Mouse (Mus musculus): ENCODE results near the gene Mast1. TPM values are rescaled to one million over a fixed set of nuclear protein-coding genes. Genes with fewer than 3 reads are reported as not detected.
A peak's percentile ranks its signal among the peaks of the same experiment; 100 is the strongest.

Gene Mast1
- polyA plus RNA-seq, 1 experiment from 2014 or later, result 1.2 TPM

DNA sequence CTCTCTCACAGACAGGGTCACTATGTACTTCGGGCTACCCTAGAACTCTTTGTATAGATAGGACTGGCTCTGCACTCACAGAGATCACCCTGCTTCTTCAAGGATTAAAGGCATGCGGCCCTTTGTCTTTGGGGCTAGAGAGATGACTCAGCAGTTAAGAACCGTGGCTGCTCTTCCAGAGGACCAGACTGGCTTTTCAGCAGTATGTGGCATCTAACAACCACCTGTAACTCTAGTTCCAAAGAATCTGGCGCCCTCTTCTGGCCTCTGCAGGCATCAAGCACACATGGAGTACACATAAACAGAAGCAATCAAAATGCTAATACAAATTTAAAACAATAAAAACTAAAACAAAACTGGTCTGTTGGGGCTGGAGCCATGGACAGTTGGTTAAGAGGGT, 23.2 kb downstream of the Mast1 start:
- Histone ChIP-seq H3K36me3 (ENCODE audit: control insufficient read depth, insufficient read depth, low read length) (no peaks in the 10 kb centered on the region), H3K27ac (ENCODE audit: low read length) (no peak overlapping the region), H3K9me3 (ENCODE audit: control insufficient read depth, low read length) (peaks cover 4% of the 10 kb centered on the region; the same call in 1 of the 2 replicates), H3K4me2 (ENCODE audit: low read depth, low read length) (no peak overlapping the region), H3K27me3 (replicated peaks; ENCODE audit: control insufficient read depth, insufficient read depth, low read length) (peaks cover 25% of the 10 kb centered on the region), H3K4me3 (ENCODE audit: low read length) (no peak overlapping the region), H3K9ac (ENCODE audit: low read depth, low read length) (no peak overlapping the region), H3K4me1 (ENCODE audit: control insufficient read depth, insufficient read depth, low read length) (peaks cover 9% of the 10 kb centered on the region; the same call in 1 of the 2 replicates)
- no peak for ATAC-seq
- WGBS, result 28% methylated on average over 4 of the region's 4 CpGs

GRCm38 (mm10) chr8:84913502-84913900, 23.7 kb downstream of the Mast1 start:
- 14% methylated on average over 9 of the region's 9 CpGs for WGBS
- H3K4me2 ChIP-seq (ENCODE audit: low read depth, low read length), result peak overlapping the region; percentile 87
- H3K27ac ChIP-seq (ENCODE audit: low read length), result no peak overlapping the region
- peak overlapping the region; percentile 53 for H3K4me3 ChIP-seq (ENCODE audit: low read length)
- H3K36me3 ChIP-seq (ENCODE audit: control insufficient read depth, insufficient read depth, low read length), result no peaks in the 10 kb centered on the region
- peaks cover 11% of the 10 kb centered on the region; the same call in 1 of the 2 replicates for H3K4me1 ChIP-seq (ENCODE audit: control insufficient read depth, insufficient read depth, low read length)
- H3K9me3 ChIP-seq (ENCODE audit: control insufficient read depth, low read length), result peaks cover 4% of the 10 kb centered on the region; the same call in 1 of the 2 replicates
- peaks cover 25% of the 10 kb centered on the region for H3K27me3 ChIP-seq (replicated peaks; ENCODE audit: control insufficient read depth, insufficient read depth, low read length)
- ATAC-seq, result no peak
- H3K9ac ChIP-seq (ENCODE audit: low read depth, low read length), result peak overlapping the region; percentile 64

- peaks cover 25% of the 10 kb centered on the region for H3K27me3 ChIP-seq (replicated peaks; ENCODE audit: control insufficient read depth, insufficient read depth, low read length)
- H3K9ac ChIP-seq (ENCODE audit: low read depth, low read length), result peak overlapping the region; percentile 64
Observed at GRCm38 (mm10) chr8:84912895-84913501, 24.2 kb downstream of the Mast1 start.

GRCm38 (mm10) chr8:84912391-84912790, 24.8 kb downstream of the Mast1 start:
- Histone ChIP-seq H3K27me3 (replicated peaks; ENCODE audit: control insufficient read depth, insufficient read depth, low read length) (peaks cover 25% of the 10 kb centered on the region), H3K4me2 (ENCODE audit: low read depth, low read length) (peak overlapping the region; percentile 87), H3K9ac (ENCODE audit: low read depth, low read length) (peak overlapping the region; percentile 64), H3K27ac (ENCODE audit: low read length) (no peak overlapping the region), H3K4me1 (ENCODE audit: control insufficient read depth, insufficient read depth, low read length) (peaks cover 11% of the 10 kb centered on the region; the same call in 1 of the 2 replicates), H3K36me3 (ENCODE audit: control insufficient read depth, insufficient read depth, low read length) (no peaks in the 10 kb centered on the region), H3K9me3 (ENCODE audit: control insufficient read depth, low read length) (peaks cover 4% of the 10 kb centered on the region; the same call in 1 of the 2 replicates), H3K4me3 (ENCODE audit: low read length) (peak overlapping the region; percentile 53)
- ATAC-seq, result no peak
- 26% methylated on average over 27 of the region's 27 CpGs for WGBS

More at GRCm38 (mm10) chr8:84912895-84913501, 24.2 kb downstream of the Mast1 start:
- Histone ChIP-seq H3K27ac (ENCODE audit: low read length) (no peak overlapping the region), H3K36me3 (ENCODE audit: control insufficient read depth, insufficient read depth, low read length) (no peaks in the 10 kb centered on the region), H3K4me1 (ENCODE audit: control insufficient read depth, insufficient read depth, low read length) (peaks cover 11% of the 10 kb centered on the region; the same call in 1 of the 2 replicates), H3K4me3 (ENCODE audit: low read length) (peak overlapping the region; percentile 53), H3K9me3 (ENCODE audit: control insufficient read depth, low read length) (peaks cover 4% of the 10 kb centered on the region; the same call in 1 of the 2 replicates), H3K4me2 (ENCODE audit: low read depth, low read length) (peak overlapping the region; percentile 87)
- 1% methylated on average over 55 of the region's 55 CpGs for WGBS
- peak; percentile 77 for ATAC-seq

DNA sequence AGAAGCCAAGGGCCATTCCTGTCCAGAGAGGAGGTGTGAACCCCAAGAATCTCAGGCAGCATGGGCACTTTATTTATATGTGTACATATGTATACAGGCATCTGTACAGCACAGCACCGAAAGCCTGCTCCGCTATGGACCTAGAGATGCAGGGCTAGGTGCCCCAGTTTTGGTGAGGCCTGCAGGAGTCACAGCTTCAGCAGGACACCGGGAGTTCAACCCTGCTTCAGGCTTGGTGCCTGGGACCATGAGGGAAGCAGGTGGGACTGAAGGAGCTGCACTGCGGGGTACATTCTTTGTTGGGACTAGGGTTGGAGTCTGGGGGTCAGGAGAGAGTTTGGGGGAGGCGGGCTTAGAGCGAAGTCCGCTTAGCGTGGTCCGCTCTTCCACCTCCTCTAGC, 25.3 kb downstream of the Mast1 start:
- ATAC-seq, result no peak
- no peak overlapping the region for H3K4me3 ChIP-seq (ENCODE audit: low read length)
- H3K36me3 ChIP-seq (ENCODE audit: control insufficient read depth, insufficient read depth, low read length), result no peaks in the 10 kb centered on the region
- H3K9me3 ChIP-seq (ENCODE audit: control insufficient read depth, low read length), result peaks cover 4% of the 10 kb centered on the region; the same call in 1 of the 2 replicates
- 88% methylated on average over 9 of the region's 9 CpGs for WGBS
- no peak overlapping the region for H3K9ac ChIP-seq (ENCODE audit: low read depth, low read length)
- H3K27me3 ChIP-seq (replicated peaks; ENCODE audit: control insufficient read depth, insufficient read depth, low read length), result peaks cover 25% of the 10 kb centered on the region
- H3K4me1 ChIP-seq (ENCODE audit: control insufficient read depth, insufficient read depth, low read length), result peaks cover 11% of the 10 kb centered on the region; the same call in 1 of the 2 replicates
- H3K27ac ChIP-seq (ENCODE audit: low read length), result no peak overlapping the region
- H3K4me2 ChIP-seq (ENCODE audit: low read depth, low read length), result no peak overlapping the region

GRCm38 (mm10) chr8:84910551-84910950, 26.6 kb downstream of the Mast1 start:
- Histone ChIP-seq H3K4me2 (ENCODE audit: low read depth, low read length) (no peak overlapping the region), H3K27ac (ENCODE audit: low read length) (no peak overlapping the region), H3K36me3 (ENCODE audit: control insufficient read depth, insufficient read depth, low read length) (no peaks in the 10 kb centered on the region), H3K9ac (ENCODE audit: low read depth, low read length) (no peak overlapping the region), H3K4me1 (ENCODE audit: control insufficient read depth, insufficient read depth, low read length) (peaks cover 11% of the 10 kb centered on the region; the same call in 1 of the 2 replicates), H3K27me3 (replicated peaks; ENCODE audit: control insufficient read depth, insufficient read depth, low read length) (peaks cover 23% of the 10 kb centered on the region), H3K9me3 (ENCODE audit: control insufficient read depth, low read length) (peaks cover 4% of the 10 kb centered on the region; the same call in 1 of the 2 replicates), H3K4me3 (ENCODE audit: low read length) (no peak overlapping the region)
- WGBS, result 87% methylated on average over 6 of the region's 6 CpGs
- no peak for ATAC-seq

- 69% methylated on average over 5 of the region's 5 CpGs for WGBS
- Histone ChIP-seq H3K36me3 (ENCODE audit: control insufficient read depth, insufficient read depth, low read length) (no peaks in the 10 kb centered on the region), H3K27ac (ENCODE audit: low read length) (no peak overlapping the region), H3K4me2 (ENCODE audit: low read depth, low read length) (no peak overlapping the region), H3K27me3 (replicated peaks; ENCODE audit: control insufficient read depth, insufficient read depth, low read length) (peaks cover 23% of the 10 kb centered on the region), H3K4me3 (ENCODE audit: low read length) (no peak overlapping the region), H3K9ac (ENCODE audit: low read depth, low read length) (no peak overlapping the region), H3K4me1 (ENCODE audit: control insufficient read depth, insufficient read depth, low read length) (peaks cover 11% of the 10 kb centered on the region; the same call in 1 of the 2 replicates), H3K9me3 (ENCODE audit: control insufficient read depth, low read length) (peaks cover 4% of the 10 kb centered on the region; the same call in 1 of the 2 replicates)
- no peak for ATAC-seq
Observed at GRCm38 (mm10) chr8:84909949-84910348, 27.2 kb downstream of the Mast1 start.

- Histone ChIP-seq H3K4me3 (ENCODE audit: low read length) (peak overlapping the region; percentile 66), H3K36me3 (ENCODE audit: control insufficient read depth, insufficient read depth, low read length) (no peaks in the 10 kb centered on the region), H3K4me1 (ENCODE audit: control insufficient read depth, insufficient read depth, low read length) (peaks cover 11% of the 10 kb centered on the region; the same call in 1 of the 2 replicates), H3K27me3 (replicated peaks; ENCODE audit: control insufficient read depth, insufficient read depth, low read length) (peaks cover 23% of the 10 kb centered on the region), H3K9me3 (ENCODE audit: control insufficient read depth, low read length) (peaks cover 4% of the 10 kb centered on the region; the same call in 1 of the 2 replicates), H3K27ac (ENCODE audit: low read length) (no peak overlapping the region), H3K9ac (ENCODE audit: low read depth, low read length) (peak overlapping the region; percentile 73), H3K4me2 (ENCODE audit: low read depth, low read length) (peak overlapping the region; percentile 93)
- ATAC-seq, result no peak
- WGBS, result 51% methylated on average over 20 of the region's 20 CpGs
Observed at GRCm38 (mm10) chr8:84909162-84909767, 27.9 kb downstream of the Mast1 start.

DNA sequence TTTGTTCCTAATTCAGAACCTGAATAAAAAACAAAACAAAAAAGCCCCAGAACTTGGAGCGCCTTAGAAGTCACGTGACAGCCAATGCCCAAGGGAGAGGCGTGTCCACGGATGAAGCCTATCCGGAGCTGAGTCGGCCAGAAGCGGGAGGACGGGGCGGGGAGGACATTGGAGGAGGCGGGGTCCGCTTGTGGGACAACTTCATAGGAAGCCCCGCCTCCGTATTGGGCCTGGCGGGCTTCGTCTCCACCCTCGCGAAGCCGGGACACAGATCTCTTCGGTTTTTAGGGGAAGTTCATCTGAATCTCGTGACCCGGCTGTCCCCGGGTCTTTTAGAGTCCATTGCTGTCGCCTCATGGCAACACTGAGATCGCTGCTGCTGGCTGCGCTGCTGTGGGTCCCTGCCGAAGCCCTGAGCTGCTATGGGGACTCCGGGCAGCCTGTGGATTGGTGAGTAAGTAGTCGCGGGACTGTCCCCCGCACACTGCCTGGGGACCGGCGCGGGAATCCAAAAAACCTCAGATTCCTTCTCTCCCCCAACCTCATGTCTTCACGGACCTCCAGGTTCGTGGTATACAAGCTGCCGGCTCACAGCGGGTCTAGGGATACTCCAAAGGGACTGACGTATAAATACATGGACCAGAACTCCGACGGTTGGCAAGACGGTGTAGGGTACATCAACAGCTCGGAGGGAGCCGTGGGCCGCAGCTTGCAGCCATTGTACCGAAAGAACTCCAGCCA, 28.6 kb downstream of the Mast1 start, which contains the start of gene Dnase2a:
Dnase2a (plus strand) TSS at position 140 of the 741 bp plus-strand sequence.
- no peak within 1 kb of the TSS for H3K27ac ChIP-seq (ENCODE audit: low read length)
- H3K27me3 ChIP-seq (replicated peaks; ENCODE audit: control insufficient read depth, insufficient read depth, low read length), result peaks cover 23% of the 10 kb centered on the region
- H3K4me1 ChIP-seq (ENCODE audit: control insufficient read depth, insufficient read depth, low read length), result peaks cover 11% of the 10 kb centered on the region; the same call in 1 of the 2 replicates
- peak within 1 kb of the TSS; percentile 66 for H3K4me3 ChIP-seq (ENCODE audit: low read length)
- H3K4me2 ChIP-seq (ENCODE audit: low read depth, low read length), result peak within 1 kb of the TSS; percentile 93
- 1% methylated on average over 45 of the region's 45 CpGs for WGBS
- H3K9me3 ChIP-seq (ENCODE audit: control insufficient read depth, low read length), result no peaks in the 10 kb centered on the region
- ATAC-seq, result peak; percentile 91
- no peaks in the 10 kb centered on the region for H3K36me3 ChIP-seq (ENCODE audit: control insufficient read depth, insufficient read depth, low read length)
- H3K9ac ChIP-seq (ENCODE audit: low read depth, low read length), result peak within 1 kb of the TSS; percentile 73
